Mouse (Mus musculus): ENCODE results near the gene Tekt3. TPM values are rescaled to one million over a fixed set of nuclear protein-coding genes. Genes with fewer than 3 reads are reported as not detected.

The Tekt3 gene
- total RNA-seq, 2 experiments from 2014 or later: not detected

DNA sequence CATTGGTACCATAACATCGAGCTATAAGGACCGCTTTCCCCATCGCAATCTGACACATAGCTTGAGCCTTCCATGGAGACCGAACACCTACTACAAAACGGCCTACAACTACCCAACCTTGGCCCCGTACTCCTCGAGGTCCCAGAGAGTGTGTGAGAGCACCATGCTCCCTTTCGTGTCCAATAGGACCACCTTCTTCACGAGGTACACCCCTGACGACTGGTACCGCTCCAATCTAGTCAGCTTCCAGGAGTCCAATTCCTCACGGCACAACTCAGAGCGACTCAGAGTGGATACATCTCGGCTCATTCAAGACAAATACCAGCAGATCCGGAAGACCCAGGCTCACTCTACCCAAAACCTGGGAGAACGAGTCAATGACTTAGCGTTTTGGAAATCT lies 8.6 kb downstream of the Tekt3 start:
- Histone ChIP-seq H3K27ac (no peak overlapping the region), H3K4me3 (no peak overlapping the region)
- DNase-seq (ENCODE audit: extremely low spot score in 1 of 2, low spot score in 2 of 2): no peak
- intact Hi-C loops (cut with DNase I): no loop called here
- TF ChIP-seq CTCF (IDR thresholded peaks at IDR 0.05): no peak

DNA sequence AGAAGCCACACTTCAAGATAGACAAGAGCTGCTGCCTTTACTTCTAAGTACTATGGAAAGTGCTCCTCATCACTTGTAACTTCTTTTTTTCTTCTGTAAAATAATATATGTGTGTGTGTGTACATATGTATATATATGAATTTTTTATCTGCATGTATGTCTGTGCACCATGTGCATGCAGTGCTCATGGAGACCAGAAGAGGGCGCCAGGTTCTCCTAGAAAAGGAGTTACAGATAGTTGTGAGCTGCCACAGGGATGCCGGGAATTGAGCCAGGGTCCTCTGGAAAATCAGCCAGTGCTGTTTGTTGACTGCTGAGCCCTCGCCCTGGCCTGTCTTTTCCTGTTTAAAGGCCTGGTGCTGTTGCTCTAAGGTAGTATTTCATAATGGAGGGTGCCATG lies 23.1 kb downstream of the Tekt3 start:
- intact Hi-C loops (cut with DNase I): no loop called here
- DNase-seq (ENCODE audit: extremely low spot score in 1 of 2, low spot score in 2 of 2): no peak
- H3K4me3 ChIP-seq: no peak overlapping the region
- H3K27ac ChIP-seq: no peak overlapping the region
- TF ChIP-seq CTCF (IDR thresholded peaks at IDR 0.05): peak; percentile 16

DNA sequence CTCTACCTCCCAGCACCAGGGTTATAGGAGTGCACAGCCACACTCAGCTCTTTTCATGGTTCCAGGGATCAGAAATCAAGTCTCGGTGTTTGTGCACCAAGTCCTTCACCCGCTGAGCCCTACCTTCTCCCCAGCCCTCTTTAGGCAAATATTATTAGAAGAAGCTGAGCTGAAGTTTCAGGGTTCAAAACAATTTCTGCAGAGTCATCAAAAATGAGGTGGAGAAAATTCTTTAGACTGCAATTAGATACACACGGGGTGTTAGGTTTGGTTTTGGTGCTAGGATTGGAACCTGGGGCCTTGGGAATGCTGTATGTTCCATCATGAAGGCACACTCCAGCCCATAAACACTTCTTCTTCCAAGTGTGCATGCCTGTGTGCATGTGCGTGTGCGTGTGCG lies 27.2 kb downstream of the Tekt3 start:
- TF ChIP-seq CTCF (IDR thresholded peaks at IDR 0.05): no peak
- H3K27ac ChIP-seq: no peak overlapping the region
- no peak overlapping the region for H3K4me3 ChIP-seq
- no peak for DNase-seq (ENCODE audit: extremely low spot score in 1 of 2, low spot score in 2 of 2)
- intact Hi-C loops (cut with DNase I): no loop called here

DNA sequence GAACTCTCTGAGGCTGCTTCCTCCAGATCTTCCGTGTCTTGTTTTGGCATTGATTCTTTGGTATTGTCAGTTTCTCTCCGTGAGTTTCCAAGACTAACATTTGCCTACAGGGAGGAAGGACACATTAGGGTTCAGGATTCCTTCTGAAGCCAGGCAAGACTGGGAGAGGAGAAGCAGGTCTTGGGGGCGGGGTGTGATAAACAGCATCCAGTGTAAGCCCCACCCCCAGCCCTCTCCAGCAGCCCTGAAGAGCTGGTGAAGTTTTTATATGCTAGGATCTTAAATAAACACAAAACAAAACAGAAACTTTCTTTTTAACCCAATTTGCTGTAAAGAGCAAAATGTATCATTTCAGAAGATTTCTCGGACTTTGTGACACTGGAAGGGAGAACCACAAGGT lies 28.8 kb downstream of the Tekt3 start:
- Histone ChIP-seq H3K27ac (no peak overlapping the region), H3K4me3 (no peak overlapping the region)
- no peak for DNase-seq (ENCODE audit: extremely low spot score in 1 of 2, low spot score in 2 of 2)
- TF ChIP-seq CTCF (IDR thresholded peaks at IDR 0.05): no peak
- intact Hi-C loops (cut with DNase I): no loop called here

DNA sequence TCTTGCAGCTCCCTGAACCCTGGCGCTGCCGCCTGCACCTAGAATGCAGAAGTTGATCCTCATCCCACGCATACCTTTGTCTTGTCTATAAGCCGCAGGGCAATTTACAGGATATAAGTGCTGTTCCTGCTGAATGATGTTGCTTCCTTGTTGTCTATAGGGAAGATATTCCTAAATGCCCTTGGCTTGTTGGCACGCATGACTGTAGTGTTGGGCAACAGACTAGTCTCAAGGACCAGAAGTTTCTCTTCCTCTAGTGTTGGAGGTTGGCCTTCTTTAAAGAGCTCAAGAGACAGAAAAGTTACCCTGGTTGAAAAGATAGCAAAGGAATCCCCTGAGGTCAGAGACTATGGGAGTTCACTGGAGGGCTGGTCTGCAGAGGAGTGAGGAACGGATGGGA lies 29.5 kb downstream of the Tekt3 start:
- no peak for TF ChIP-seq CTCF (IDR thresholded peaks at IDR 0.05)
- no peak overlapping the region for H3K4me3 ChIP-seq
- intact Hi-C loops (cut with DNase I): no loop called here
- no peak overlapping the region for H3K27ac ChIP-seq
- no peak for DNase-seq (ENCODE audit: extremely low spot score in 1 of 2, low spot score in 2 of 2)

DNA sequence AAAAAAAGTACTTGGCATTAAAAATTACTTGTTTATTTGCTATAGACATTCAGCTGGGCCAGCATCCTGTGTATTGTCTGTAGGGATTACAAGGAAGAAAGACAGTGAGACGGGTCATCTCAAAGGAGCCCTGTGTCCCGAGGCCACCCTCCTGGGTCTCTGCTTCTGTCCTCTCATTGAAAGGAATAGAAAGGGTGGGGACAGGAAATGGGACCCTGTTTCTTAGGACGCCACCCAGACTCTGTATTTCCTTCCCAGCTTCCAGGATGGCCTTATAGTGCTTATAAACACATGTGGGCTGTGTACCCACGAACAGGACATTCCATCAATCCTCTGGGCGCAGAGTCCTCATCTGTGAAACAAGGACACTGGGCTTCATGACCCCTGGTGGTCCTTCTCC lies 30.8 kb downstream of the Tekt3 start:
- no peak for DNase-seq (ENCODE audit: extremely low spot score in 1 of 2, low spot score in 2 of 2)
- TF ChIP-seq CTCF (IDR thresholded peaks at IDR 0.05): no peak
- intact Hi-C loops (cut with DNase I): no loop called here
- Histone ChIP-seq H3K4me3 (no peak overlapping the region), H3K27ac (no peak overlapping the region)

DNA sequence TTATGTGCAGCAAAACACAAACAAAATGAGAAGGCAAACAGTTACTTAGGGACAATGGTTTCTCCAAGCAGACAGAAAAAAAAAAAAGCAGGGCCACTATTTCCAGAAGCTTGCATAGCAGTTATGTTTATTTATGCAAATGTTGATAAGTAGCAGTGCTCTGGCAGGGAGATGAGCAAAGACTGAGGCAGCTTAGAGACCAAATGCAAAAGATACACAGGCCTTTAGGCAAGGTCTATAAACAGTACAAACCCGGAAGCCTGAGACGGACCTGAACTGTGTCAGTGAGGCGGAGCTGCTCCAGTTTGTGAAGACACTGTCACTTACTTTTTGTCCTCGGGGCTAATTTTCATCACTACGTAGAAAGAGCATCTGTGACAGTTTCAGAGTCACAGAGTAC lies 32.1 kb downstream of the Tekt3 start:
- no peak for TF ChIP-seq CTCF (IDR thresholded peaks at IDR 0.05)
- H3K4me3 ChIP-seq: no peak overlapping the region
- H3K27ac ChIP-seq: no peak overlapping the region
- no peak for DNase-seq (ENCODE audit: extremely low spot score in 1 of 2, low spot score in 2 of 2)
- intact Hi-C loops (cut with DNase I): no loop called here

DNA sequence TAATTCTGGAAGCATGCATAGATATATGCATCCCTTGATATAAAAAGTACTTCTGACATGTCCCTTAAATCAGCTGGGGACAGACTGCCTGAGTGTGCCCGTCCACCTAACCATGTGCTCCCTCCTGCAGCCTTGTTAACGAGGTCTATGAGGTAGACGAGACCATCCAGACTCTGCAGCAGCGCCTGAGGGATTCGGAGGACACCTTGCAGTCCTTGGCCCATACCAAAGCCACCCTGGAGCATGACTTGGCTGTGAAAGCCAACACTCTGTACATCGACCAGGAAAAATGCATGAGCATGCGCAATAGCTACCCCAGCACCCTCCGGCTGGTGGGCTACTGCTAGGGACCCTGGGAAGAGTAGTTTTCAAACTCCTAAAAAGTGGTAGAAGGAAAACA lies 33.0 kb downstream of the Tekt3 start:
- no peak overlapping the region for H3K4me3 ChIP-seq
- H3K27ac ChIP-seq: no peak overlapping the region
- DNase-seq (ENCODE audit: extremely low spot score in 1 of 2, low spot score in 2 of 2): no peak
- no peak for TF ChIP-seq CTCF (IDR thresholded peaks at IDR 0.05)
- intact Hi-C loops (cut with DNase I): no loop called here

DNA sequence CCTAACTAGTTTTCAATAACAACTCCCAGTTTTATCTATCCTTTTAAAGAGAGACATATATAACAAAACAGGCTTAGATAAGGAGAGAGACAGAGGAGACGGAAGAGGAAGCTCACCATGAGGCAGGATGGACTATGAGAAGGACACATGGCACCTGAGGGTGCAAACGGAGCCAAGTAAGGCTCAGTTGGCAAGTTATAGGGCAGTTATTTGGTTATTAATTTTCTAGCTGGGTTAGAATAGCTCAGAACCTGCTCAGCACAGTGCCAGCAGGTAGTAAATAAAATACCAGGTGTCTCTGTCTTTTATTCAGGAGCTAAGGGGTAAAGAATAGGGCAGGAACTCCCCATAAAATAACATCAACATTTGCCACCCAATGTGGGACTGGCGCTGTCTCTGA lies 36.6 kb downstream of the Tekt3 start:
- intact Hi-C loops (cut with DNase I): no loop called here
- H3K4me3 ChIP-seq: no peak overlapping the region
- no peak for TF ChIP-seq CTCF (IDR thresholded peaks at IDR 0.05)
- H3K27ac ChIP-seq: no peak overlapping the region
- DNase-seq (ENCODE audit: extremely low spot score in 1 of 2, low spot score in 2 of 2): no peak

DNA sequence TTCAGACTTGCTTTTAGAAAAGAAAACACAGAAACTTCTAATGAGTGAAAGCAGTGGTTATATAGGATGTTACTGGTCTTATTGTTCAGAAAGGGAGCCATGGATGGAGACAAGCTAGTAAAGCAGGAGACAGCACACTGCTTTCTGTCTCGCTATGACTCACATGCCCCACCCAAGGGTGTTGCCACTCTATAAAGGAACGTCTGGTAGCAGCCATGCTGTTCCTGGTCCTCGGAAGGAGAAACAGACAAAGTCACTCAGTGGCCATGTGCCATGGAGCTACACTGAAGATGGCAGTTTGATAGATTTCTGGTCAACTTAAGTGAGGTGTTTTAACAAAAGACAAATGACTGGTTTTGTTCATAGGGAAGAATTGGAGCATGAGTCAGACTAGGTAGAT lies 37.9 kb downstream of the Tekt3 start:
- intact Hi-C loops (cut with DNase I): no loop called here
- H3K4me3 ChIP-seq: no peak overlapping the region
- no peak overlapping the region for H3K27ac ChIP-seq
- DNase-seq (ENCODE audit: extremely low spot score in 1 of 2, low spot score in 2 of 2): no peak
- no peak for TF ChIP-seq CTCF (IDR thresholded peaks at IDR 0.05)

DNA sequence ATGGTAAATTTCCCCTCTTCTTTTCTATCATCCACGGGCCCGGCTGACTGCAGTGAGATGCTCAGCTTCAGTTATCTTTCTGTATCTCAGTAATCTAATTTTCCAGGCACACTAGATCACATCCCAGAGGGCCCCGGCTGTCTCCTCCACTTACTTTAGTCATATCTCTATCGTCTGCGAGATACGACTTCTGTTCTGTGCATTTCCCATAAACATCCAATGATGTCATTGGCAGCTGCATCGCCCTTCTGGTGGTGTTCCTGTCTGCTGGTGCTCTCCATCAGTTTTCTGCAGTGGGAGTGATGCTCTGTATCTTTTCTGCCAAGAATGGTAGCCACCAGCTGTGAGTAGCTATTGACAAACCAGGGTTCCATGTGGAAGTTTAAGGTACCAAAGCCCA lies 41.8 kb downstream of the Tekt3 start:
- TF ChIP-seq CTCF (IDR thresholded peaks at IDR 0.05): no peak
- Histone ChIP-seq H3K27ac (no peak overlapping the region), H3K4me3 (no peak overlapping the region)
- intact Hi-C loops (cut with DNase I): no loop called here
- no peak for DNase-seq (ENCODE audit: extremely low spot score in 1 of 2, low spot score in 2 of 2)

DNA sequence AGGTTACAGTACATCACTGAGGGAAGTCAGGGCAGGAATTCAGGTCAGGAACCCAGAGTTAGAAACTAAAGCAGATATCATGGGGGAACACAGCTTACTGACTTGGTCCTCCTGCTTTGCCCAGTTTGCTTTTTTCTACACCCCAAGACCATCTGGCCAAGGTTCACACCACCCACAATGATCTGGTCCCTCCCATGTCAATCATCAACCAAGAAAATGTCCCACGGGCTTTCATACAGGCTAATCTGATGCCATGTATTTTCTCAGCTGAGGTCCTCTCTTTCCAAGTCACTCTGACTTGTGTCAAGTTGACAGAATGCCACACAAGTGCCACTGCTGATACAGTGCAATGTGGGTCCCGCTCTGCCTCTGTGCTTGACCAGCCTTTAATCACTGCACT lies 42.6 kb downstream of the Tekt3 start:
- no peak for DNase-seq (ENCODE audit: extremely low spot score in 1 of 2, low spot score in 2 of 2)
- Histone ChIP-seq H3K4me3 (no peak overlapping the region), H3K27ac (no peak overlapping the region)
- no peak for TF ChIP-seq CTCF (IDR thresholded peaks at IDR 0.05)
- intact Hi-C loops (cut with DNase I): no loop called here

DNA sequence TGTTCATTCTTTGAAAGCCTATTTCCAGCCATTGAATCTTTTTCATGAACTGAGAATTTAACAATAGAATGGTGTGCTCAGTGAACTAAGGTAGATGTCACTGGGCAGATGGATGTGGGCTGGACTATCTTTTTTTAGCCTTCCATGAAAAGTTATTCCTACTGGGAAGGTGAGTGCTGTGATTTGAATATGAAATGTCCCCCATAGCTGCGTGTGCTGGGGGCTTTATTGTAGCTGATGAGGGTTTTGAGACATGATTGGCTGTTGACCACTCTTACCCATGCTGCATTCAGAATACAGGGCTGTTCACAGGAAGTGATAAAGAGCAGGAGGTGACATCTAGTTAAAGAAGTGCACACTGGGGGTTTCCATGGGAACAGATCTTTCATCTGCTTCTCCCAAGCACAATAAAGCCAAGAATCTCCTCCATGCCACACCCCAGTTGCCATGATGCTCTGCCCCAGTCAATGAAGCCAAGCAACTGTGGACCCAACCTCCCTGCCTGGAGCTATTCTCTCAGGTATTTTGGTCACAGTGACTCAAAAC lies 47.8 kb downstream of the Tekt3 start:
- intact Hi-C loops (cut with DNase I): no loop called here
- H3K27ac ChIP-seq: no peak overlapping the region
- DNase-seq (ENCODE audit: extremely low spot score in 1 of 2, low spot score in 2 of 2): no peak
- H3K4me3 ChIP-seq: no peak overlapping the region
- no peak for TF ChIP-seq CTCF (IDR thresholded peaks at IDR 0.05)

DNA sequence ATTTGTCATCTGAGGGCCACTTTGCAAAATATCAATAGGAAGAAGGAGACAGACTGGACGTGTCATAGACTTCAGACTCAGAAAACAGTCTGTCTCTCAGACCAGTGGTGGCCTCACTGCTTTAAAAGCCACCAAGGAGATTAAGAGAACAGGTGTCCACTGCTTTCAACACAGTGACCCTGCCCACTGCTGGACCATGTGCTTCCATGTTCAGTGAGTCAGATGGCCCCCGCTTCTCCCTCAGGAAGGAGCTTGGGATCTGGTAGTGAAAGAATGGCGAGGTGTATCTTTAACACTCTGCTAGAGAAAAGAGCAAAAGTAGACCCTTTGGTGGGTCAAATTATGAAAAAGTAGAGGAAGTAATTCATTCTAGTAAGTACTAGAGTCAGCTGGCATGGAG lies 48.9 kb downstream of the Tekt3 start:
- intact Hi-C loops (cut with DNase I): no loop called here
- Histone ChIP-seq H3K27ac (no peak overlapping the region), H3K4me3 (no peak overlapping the region)
- no peak for TF ChIP-seq CTCF (IDR thresholded peaks at IDR 0.05)
- DNase-seq (ENCODE audit: extremely low spot score in 1 of 2, low spot score in 2 of 2): no peak

All from left cerebral cortex, adult 2 months (tissue).